Mouse (Mus musculus): ENCODE results near the gene Afmid.
A peak's percentile ranks its signal among the peaks of the same experiment; 100 is the strongest.

- TF ChIP-seq CTCF (IDR thresholded peaks at IDR 0.05; ENCODE audit: low read depth) (no peak), EP300 (IDR thresholded peaks at IDR 0.05; ENCODE audit: low read depth) (peak; percentile 56; the same call in 1 of the 2 replicates)
Observed at GRCm38 (mm10) chr11:117877917-117878745, 52.4 kb downstream of the Afmid start.

All from liver, postnatal 0 days (tissue).